Mouse (Mus musculus): ENCODE results near the gene Krba1.

DNA sequence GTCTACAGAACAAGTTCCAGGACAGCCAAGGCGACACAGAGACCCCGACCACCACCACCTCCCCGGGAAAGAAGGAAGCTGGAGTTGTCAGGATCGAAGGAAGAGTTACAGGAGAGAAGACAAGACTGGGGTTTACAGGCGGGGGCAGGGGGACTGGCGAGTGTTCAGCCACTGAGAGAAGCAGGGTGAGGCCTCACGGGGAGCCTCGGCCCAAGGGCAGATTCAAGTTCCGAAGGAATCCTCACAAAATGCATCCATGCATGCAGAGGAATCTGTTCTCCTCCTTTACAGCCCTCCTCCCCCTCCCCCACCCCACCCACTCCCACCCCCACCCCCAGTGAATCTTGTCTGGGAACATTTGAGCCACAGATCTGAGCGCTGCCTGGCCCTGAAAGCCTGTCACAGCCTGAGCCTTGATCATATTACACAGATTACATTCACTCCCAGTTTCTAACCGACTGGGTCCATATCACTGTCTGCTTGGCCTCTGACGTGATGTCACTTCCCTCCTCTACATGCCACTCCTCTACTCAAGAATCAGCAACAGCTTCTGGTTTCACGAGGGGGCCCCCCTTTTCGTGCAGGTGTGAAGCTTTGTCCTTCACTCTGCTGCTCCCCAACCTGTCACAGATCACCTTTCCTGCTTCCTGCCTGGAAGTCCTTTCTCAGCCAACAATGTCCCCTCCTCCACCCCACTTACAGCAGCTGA, 45.1 kb downstream of the Krba1 start:
- no peak for TF ChIP-seq CTCF (IDR thresholded peaks at IDR 0.05; ENCODE audit: borderline replicate concordance, control insufficient read depth, extremely low read depth, insufficient read depth, low read length, poor library complexity)
- TF ChIP-seq POLR2A (IDR thresholded peaks at IDR 0.05; ENCODE audit: control insufficient read depth, extremely low read depth, insufficient read depth, low read length, poor library complexity) = no peak
